Mouse (Mus musculus) erythroblast, embryonic 14.5 days (primary cell): ENCODE measurements at regions not wholly inside any gene's neighbourhood (a gene's known extent, or its start where the extent isn't known, plus 50 kb on each side); places are given as distances from the start of the nearest gene placed in this dataset.

Experiments used
- GATA1 ChIP-seq: IDR thresholded peaks from 2 replicates; pipeline ENCODE4 v1.6.1; 2012; ENCODE audit warnings: low read length, inconsistent platforms, mixed read lengths
- TAL1 ChIP-seq: IDR thresholded peaks from 3 replicates; pipeline ENCODE4 v1.6.1; 2012; ENCODE audit warnings: low read length, inconsistent platforms, mixed read lengths

- TF ChIP-seq TAL1 (no peak), GATA1 (no peak)
These were observed 399.2 kb downstream of the Rps24 start for GRCm38 (mm10) chr14:24886164-24886563.
